In the genomic region with DNA sequence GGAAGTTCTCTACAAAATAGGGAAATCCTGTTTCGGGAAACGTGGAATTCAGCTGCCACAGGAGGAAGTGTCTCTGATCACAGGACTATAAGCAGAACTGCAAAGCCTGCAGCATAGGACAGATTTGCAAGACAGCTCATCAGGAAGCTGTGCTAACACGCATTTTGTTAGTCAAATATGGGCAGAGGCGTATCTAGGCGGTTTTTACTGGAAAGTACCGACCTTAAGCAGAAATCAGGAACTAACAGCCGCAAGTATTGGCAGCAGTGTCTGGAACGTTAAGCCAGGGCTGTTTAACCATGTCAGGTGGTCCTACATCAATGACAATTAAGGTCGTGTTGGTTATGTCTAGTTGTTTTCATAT, we compare ENCODE assay signal across 9 mouse cellular contexts. TPM values are rescaled to one million over a fixed set of nuclear protein-coding genes. Genes with fewer than 3 reads are reported as not detected.
A peak's percentile ranks its signal among the peaks of the same experiment; 100 is the strongest.
DNase-seq lines count a peak whose midpoint lies in the region; ATAC-seq lines count a peak whose summit lies in the region.
"Had no signal": no experiment of that assay in that cellular context is flagged by ENCODE, and none has a peak within 500 bp of the region (broad histone marks: within the 10 kb centered on the region; RNA-seq: fewer than 3 reads in every experiment).

No protein-coding gene starts in this region.

- no peak overlapping the region for H3K4me2 ChIP-seq in kidney, embryonic 14.5 days (replicated peaks; ENCODE audit: low read depth, low read length)
- H3K4me2 ChIP-seq: embryonic facial prominence, embryonic 12.5 days had no signal

- H3K4me3 ChIP-seq in kidney, embryonic 14.5 days (ENCODE audit: low read length) = no peak overlapping the region
- H3K4me3 ChIP-seq: embryonic facial prominence, embryonic 12.5 days had no signal

- peak; percentile 63 for DNase-seq in kidney, adult 11 months
- DNase-seq in ZHBTc4 (ENCODE audit: low read depth, low spot score) = peak; percentile 67
- DNase-seq in lung, postnatal 25 days (ENCODE audit: low spot score) = peak; percentile 90
- peak; percentile 33 to 38 for DNase-seq in thymus, postnatal 10 days (ENCODE audit: low spot score in 2 of 2)
- DNase-seq in yolk sac, embryonic 10.5 days (ENCODE audit: low spot score) = no peak

- no peaks in the 10 kb centered on the region for H3K36me3 ChIP-seq in kidney, embryonic 14.5 days (ENCODE audit: control insufficient read depth, insufficient read depth, low read length)
- H3K36me3 ChIP-seq: embryonic facial prominence, embryonic 12.5 days had no signal

- no peak overlapping the region for H3K27ac ChIP-seq in kidney, embryonic 14.5 days (ENCODE audit: low read depth, low read length)
- H3K27ac ChIP-seq: embryonic facial prominence, embryonic 12.5 days had no signal

- H3K9ac ChIP-seq in kidney, embryonic 14.5 days (ENCODE audit: low read depth, low read length) = no peak overlapping the region
- H3K9ac ChIP-seq: embryonic facial prominence, embryonic 12.5 days had no signal

- ATAC-seq in kidney, embryonic 14.5 days (ENCODE audit: low FRiP score, low TSS enrichment) = no peak
- ATAC-seq in inflammation-experienced regulatory T-cells, adult 6 months = peak; percentile 70
- no peak for ATAC-seq in erythroblast, adult 5-6 weeks (replicated peaks; ENCODE audit: low FRiP score, poor library complexity, severe bottlenecking)

- H3K27me3 ChIP-seq in kidney, embryonic 14.5 days (ENCODE audit: control insufficient read depth, insufficient read depth, low read length) = no peaks in the 10 kb centered on the region
- H3K27me3 ChIP-seq: embryonic facial prominence, embryonic 12.5 days had no signal

- H3K4me1 ChIP-seq in kidney, embryonic 14.5 days (ENCODE audit: control insufficient read depth, insufficient read depth, low read length) = no peaks in the 10 kb centered on the region
- H3K4me1 ChIP-seq: embryonic facial prominence, embryonic 12.5 days had no signal

- 78% methylated on average over 9 of the region's 9 CpGs for WGBS in kidney, embryonic 14.5 days

- no peaks in the 10 kb centered on the region for H3K9me3 ChIP-seq in kidney, embryonic 14.5 days (ENCODE audit: control insufficient read depth, low read length)
- H3K9me3 ChIP-seq: embryonic facial prominence, embryonic 12.5 days had no signal

RNA-seq across cellular contexts. Expression of a gene that starts 42.4 kb away (rescaled TPM):
- polyA plus RNA-seq in kidney, embryonic 14.5 days (2014; fragmentation: Nextera tagmentation; extraction: Ambion mirVana) = 0.04 and 0.11 TPM in 2 replicates
- 100 to 1,000 TPM; 152 to 264 (median 175) TPM for polyA plus RNA-seq in inflammation-experienced regulatory T-cells, adult 6 months (2017; shearing (Covaris generic))
- 4.2 and 17.3 TPM in 2 replicates for total RNA-seq in erythroblast, adult 5-6 weeks (2015; ENCODE audit: low replicate concordance)
- 2.6 and 3.7 TPM in 2 replicates for total RNA-seq in erythroblast, adult 5-6 weeks (2017; ENCODE audit: low replicate concordance)
- polyA plus RNA-seq: embryonic facial prominence, embryonic 12.5 days had no signal

RNA-seq across cellular contexts. Expression of a gene that starts 52.4 kb away (rescaled TPM):
- polyA plus RNA-seq in kidney, embryonic 14.5 days (2014; fragmentation: Nextera tagmentation; extraction: Ambion mirVana) = 0.31 and 0.58 TPM in 2 replicates
- 10 to 100 TPM; 12.0 to 41.7 (median 33.6) TPM for polyA plus RNA-seq in inflammation-experienced regulatory T-cells, adult 6 months (2017; shearing (Covaris generic))
- total RNA-seq in erythroblast, adult 5-6 weeks (2015; ENCODE audit: low replicate concordance) = 4.2 and 9.0 TPM in 2 replicates
- 37.6 and 44.3 TPM in 2 replicates for total RNA-seq in erythroblast, adult 5-6 weeks (2017; ENCODE audit: low replicate concordance)

Comparison
In these comparisons a context has a peak if more than half of its experiments do, and no peak if none do; other contexts are left out.
1. RNA of a gene that starts 42.4 kb away (polyA plus RNA-seq): 152 to 264 TPM in inflammation-experienced regulatory T-cells, adult 6 months; 0.04 to 0.11 TPM in kidney, embryonic 14.5 days; every median in the first group is over 100 times any median in the second.